Mouse (Mus musculus) frontal cortex, adult 2 months (tissue): ENCODE measurements at regions not wholly inside any gene's neighbourhood (a gene's known extent, or its start where the extent isn't known, plus 50 kb on each side); places are given as distances from the start of the nearest gene placed in this dataset.

ENCODE experiments used
- DNase-seq, 2 experiments: peaks; one replicate each; pipeline ENCODE4 v3.0.0; 2022; ENCODE audit warnings: low spot score in 1 of 2; ENCODE audit errors: extremely low spot score in 1 of 2

DNA sequence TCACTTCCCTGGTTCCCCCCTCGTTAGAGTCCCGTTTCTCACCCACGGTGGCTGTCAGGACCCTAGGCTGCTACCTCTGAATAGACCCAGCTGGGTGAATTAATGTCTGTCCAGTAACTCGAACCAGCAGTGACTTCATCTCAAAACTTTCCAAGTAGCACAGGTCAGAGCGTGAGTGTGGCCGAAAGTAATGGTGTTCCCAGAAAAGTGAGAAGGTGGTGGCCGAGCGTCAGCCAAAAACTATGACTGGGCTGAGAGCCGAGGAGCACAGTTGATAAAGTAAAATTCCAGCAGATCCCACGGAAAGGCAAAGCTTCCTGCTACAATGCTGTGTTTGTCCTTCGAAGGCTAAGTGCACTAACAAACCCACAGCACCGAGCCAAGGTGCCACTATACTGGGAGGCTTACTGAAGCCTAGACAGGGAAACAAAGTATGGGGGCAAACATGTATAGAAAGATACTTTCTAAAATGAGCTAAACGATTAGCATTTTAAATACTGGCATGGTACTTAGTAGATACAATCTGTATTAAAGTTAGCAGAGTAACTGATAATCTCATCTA is 413.7 kb upstream of the Mgmt start:
- DNase-seq = no peak

DNA sequence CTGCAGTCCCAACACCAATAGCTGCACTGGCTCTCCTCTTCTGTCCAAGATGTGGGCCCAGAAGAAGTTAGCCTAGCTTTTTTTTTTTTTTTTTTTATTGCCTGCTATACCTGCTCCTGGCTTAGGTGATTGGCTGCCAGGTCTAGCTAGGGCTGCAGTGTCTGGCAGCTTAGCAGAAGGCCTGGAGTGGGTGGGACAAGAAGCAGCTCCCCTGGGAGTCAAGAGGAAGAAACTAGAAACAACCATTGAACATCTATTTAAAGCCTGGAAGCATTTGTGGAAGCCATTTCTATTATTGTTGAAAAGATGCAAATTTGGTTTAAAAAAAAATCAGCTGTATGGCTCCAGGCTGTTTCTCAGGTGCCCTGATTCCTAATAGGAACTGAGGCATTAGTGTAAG is 411.2 kb upstream of the Mgmt start:
- no peak for DNase-seq

DNA sequence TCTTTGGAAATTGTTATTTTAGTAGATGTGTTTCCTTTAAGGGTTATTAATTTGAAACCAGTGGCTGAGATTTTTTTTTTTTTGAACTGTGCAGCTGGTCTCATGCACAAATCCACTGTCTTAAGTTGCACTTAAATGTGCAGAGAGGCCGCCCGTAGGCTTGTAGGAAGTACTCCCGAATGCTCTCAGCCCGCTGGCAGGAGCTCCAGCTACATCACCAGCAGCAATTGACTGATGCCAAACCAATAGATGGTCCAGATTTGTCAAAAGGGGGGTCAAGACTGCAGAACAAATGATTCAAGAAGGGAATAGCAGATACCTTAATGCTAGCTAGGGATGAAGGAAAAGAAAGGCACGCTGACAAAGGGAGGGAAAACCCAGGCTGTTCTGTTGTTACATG is 406.9 kb upstream of the Mgmt start:
- DNase-seq = no peak

DNA sequence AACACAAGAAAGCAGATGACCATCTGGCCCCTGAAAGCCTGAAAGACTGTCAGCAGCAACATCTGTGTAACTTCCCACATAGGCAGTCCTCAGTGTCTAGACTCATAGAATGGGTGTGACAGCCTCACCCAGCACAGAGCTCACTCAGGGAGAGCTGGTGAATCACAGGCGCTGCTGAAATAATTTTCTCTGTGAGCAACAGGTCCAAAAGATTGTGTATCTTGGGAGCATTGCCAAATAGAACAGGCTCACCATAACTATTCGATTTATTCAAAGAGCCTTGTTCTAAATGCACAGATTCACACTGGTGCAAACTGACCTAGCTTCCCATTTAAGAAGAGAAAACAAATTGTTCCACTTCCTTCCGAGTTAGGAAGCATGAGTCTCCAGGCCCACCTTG is 399.6 kb upstream of the Mgmt start:
- peak in 1 of 2 experiments; percentile 4 for DNase-seq

DNA sequence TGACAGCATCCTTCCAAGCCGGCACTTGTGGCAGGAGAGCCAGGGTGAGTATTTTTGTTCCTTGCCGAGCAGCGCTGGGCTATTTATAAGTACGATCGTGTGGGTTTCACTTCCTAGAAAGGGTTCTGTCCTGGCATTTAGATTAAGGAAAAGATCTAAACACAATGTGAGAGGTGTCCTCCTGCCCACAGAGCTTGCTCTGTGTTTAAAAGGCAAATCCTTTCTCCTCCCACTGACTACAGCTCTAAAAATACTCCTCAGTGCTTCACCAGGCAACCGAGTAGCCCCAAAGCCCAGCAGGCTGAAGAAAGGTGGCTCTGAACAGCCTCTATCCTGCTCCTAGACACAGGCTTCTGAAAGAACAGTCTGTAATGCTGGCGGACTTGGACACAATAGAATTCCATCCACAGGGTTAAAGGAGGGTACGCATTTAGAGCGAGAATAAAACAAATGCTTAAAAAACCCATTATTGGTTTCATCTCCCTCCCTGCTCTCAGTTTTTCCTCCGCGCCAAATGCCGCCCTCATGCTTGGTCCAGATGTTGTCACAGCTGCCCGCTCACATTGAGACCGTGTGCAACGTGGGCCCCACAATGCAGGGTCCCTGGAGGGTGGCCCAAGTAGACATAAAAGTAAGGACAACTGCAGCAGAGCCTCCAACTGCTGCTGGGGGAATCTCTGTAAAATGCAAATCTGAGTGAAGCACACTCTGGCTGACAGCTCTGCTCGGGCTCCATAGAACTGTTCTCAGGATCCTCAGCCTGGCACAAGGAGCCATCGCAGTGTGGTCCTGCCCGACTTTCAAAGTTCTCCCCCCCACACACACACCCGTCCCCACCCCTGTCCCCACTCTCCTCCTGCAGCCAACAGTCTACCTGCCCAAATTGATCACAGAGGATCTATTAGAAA is 397.8 kb upstream of the Mgmt start:
- peak; percentile 41 to 56 for DNase-seq

DNA sequence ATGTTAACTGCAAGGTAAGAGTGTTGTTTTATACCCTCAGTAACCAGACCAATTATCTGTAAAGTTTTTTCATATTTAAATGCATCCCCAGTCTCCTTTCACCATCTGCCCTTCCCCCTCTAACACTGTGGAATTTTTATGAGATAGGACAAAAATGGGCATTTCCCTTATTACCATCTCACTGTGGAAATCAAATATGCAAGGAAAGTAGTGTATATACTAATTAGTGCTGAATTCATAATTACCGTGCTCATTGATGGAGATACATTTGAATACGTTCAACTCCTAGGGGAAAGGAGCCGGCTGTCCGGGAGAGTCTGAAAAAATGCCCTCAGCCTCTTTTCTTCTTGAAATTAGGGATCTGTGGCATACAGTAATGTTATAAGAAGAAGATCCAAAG is 394.4 kb upstream of the Mgmt start:
- no peak for DNase-seq

DNA sequence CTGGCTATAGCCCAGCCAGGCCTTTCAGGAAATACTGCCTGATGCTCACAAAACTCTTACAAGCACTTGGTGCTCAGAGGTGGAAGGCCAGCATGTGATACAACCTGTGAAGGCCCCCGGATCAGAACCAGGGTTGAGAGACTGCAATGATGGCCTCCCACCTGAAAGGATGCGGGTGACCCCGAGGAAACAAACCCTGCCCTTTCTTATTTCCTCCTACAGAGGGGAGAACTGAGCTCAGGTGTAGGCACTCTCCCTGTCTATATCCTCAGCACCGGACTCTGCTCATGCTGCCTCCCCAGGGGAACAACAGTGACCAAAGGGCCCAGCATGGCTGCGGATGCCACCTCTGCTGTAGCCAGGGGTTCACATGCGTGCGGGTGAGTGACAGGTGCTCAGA is 393.3 kb upstream of the Mgmt start:
- DNase-seq = no peak

DNA sequence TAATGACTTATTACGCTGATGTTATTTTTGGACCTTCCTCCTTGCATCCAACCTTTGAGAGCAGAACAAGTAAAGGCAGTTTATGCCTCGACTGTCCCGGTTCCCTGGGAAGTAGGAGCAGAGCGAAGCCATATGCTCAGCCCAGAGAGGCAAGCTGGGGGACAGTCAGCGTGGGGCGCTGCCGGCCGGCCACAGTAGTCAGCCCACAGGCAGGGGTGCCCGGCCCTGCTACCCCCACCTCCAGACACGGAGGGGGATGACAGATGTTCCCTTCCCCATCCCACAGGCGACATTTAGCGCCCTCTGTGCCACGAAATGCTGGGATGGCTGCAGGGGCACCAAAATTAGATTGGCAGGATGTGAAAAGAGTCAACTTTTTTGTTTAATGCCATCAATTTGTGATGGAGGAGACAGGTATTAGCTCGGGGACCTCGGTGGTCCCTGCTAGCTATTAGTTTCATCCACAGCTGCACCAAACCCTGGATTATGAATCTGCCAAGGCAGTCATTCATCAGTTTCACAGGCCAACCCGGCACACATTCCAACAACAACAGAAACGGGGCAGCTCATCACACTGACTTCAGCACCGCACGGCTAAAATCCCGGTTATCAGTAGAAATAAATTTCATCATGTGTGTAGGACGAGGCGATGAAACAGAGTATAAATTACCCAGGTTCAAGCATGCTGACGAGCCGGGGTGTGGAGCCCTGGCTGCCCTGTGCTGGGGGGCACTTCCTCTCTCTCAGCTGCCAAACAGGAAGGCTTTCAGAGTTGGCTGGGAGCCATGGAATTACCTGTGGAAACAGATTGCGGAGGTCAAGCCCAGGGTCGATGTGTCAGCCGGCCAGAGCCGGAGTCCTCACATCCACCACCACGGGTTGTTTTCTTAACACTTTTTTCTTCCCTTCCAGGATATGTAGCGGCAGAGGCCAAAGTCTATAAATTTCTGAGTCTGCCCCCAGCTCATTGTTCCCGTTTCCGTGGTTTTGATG is 392.3 kb upstream of the Mgmt start:
- no peak for DNase-seq

DNA sequence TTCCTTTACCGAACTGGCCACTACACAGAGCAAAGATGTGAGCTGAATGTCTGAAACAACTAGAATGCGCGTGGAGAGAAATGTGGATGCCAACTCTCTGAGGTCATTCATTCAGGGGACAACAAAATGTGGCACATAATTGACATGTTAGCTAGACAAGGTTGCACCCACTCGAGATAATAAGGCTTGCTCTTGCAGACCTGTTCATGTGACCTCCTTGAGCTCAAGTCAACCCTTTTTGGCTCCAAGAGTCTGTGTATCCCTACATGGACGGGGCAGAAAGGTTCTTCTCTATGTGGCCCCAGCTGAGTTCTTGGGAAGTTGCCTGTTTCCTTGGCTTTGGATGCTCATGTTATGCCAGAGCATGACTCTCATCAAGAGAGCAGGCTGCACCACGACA is 383.0 kb upstream of the Mgmt start:
- no peak for DNase-seq

DNA sequence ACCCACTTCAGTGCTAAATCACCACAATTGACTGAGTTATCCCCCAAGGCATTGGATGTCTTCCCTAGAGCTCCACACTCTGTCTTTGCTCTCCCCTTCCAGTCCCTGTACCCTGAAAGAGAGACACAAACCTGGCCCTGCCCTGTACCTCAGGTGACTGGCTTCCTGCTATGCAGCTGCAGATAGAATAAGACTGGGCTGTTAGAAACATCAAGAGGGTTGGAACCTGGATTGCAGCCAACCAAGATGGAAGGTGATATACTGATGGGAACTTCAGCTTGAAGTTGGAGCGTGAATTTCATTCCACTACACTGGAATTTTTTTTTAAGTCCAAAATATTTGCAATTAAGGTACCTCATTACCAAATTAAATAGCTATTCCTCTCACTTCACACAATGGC is 379.0 kb upstream of the Mgmt start:
- DNase-seq = no peak

DNA sequence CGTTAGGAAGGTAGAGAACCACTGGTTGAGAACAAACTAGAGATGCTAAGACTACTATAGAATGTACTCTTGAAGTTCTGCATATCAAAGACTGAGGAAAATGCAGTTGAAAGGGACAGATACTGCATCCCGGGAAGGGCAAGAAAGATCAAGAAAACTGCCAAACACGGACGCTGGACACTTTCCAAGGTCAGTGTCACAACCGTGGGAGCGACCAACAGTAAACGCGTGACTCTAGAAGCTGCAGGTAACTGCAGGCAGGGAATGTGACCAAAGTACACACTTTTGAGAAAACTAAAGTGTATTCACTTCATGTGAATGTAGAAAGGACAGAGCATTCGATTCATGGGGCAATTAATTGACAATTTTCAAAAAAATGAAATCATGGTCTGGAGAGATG is 368.6 kb upstream of the Mgmt start:
- no peak for DNase-seq

DNA sequence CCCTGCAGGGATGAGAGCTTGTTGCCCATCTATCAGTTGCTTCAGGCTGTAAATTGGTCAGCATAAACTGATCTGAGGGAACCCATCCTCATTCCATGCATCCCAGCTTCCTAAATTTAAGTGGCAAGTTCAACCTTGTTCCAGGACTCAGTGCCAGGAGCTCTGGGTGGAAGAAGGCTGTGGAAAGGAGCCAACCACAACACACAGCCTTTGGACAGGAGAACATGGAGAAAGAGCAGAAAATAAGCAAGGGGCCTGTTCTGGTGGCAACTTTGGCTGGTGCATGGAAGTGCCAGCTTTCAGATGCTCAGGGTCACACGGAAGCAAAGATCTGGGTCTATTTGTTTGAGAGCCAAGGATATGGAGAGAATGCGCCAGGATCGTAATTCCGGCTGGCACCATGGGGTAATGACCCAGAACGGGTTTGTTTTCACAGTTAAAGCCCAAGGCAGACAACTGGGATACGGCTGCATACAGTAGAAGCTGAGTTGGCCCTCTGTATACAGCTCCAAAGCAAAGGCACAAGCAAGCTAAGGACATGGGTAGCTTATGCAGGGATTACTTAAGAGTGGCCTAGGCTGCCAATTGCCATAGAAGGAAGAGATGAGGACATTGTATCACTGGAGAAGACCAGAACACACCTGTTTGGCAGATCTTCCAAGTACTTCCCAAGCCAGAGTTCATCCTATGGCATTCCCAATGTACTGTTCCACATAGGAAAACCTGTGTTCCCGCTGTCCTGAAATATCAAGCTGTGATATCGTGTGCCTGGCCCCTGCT is 364.2 kb upstream of the Mgmt start:
- DNase-seq = no peak

DNA sequence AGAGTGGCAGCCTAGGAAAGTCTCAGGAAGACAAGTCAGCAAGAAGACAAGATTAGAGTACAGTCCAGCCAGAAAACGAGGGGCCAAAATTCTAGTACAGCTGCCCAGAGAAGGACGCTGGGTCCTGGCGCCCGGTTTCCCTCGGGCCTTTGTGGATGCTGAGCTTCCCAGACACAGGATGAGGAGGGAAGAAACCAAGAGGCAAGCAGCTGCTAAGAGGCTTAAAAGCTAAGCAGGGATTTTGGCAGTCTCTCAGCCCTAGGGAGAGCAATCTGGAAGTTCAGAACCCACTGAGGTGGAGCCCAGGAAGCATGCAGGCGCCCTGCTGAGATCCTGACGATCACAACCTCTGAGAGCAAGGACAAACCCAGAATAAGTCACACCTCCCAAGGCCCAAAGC is 363.1 kb upstream of the Mgmt start:
- DNase-seq = no peak

DNA sequence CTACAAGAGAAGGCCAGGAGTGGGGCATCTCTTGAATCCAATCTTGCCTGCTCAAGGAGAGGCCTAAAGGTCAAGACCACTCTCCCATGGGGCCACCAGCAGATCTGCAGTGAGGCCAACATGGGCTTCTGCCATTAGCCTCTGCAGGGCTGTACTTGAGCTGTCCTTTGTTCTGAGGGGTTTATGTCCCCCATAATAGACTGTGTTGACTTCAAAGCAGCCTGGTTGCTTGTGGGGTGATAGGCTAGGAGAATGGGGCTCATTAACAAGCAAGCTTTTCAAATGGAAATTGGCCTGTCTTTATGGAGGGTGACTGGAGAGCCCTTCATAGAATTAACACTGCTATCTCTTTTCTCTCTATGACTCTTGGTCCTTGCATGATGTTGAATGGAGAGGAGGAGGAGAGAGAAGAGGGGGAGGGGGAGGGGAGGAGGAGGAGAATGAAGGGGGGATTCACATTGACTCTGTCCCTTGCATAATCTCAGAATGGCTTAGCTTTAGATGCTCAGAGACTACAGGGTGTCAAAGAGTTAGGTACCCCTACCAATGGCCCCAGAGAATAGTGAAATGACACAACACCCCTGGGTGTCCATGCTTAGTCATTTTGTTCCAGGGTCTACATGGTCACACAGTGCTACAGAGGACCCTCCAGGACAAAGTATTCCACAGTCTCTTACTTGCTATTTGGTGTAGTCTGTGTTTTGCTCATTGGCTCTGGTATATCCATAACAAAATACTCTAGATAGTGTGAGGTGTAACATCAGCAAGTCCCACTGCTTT is 352.3 kb upstream of the Mgmt start:
- no peak for DNase-seq

DNA sequence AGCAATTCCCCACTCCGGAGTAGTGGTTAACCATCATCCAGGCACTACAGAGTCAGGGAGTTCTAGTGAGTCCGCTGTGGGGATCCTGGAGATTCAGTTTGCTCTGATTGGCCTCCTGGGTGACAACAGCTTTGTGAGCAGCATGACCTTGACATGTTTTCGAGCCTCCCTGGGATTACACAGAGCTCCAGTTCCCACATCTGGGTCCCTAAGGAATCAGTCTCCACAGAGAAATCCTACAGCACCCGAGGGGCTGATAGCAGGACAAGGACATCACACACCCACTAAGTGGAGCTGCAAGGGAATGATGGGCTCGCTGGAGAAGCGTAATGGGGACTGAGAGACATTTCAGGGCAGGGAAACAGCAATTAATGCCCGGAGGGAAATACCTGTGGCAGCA is 351.5 kb upstream of the Mgmt start:
- no peak for DNase-seq

DNA sequence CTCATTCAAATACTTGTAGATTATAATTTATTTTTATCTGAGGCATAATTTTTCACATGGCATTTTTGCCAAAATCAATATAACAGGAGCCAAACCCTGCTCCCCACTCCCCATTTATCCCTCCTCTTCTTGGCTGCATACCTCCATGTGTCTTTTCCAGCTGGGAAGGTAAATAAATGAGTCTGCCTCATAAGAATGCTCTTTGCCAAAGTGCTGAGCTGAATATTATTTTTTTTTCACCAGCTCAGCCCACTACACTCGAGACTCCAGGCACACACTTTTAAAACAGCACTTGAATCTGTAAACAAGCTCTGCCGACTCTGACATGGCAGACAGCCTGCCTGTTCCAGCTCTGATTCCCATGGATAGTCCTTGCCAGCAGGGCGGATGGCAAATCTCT is 346.6 kb upstream of the Mgmt start:
- DNase-seq = no peak

DNA sequence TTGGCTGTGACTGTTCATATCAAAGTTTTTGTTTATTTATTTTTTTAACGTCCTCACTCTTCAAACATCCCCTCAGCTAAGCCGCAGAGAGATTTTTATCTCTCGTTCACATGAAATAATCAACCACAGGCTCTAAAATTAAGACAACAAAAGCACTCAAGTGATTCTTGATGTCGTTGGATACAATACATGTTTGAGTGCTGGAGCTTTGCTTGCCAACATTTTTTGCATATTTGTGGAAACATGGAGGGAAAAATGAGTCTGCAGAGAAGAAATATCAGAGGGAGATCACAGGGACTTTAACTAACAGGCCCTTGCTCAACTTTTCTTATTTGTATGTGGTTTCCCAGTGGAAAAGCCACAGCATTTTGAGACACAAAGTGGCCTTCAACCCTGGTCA is 338.0 kb upstream of the Mgmt start:
- DNase-seq = no peak

DNA sequence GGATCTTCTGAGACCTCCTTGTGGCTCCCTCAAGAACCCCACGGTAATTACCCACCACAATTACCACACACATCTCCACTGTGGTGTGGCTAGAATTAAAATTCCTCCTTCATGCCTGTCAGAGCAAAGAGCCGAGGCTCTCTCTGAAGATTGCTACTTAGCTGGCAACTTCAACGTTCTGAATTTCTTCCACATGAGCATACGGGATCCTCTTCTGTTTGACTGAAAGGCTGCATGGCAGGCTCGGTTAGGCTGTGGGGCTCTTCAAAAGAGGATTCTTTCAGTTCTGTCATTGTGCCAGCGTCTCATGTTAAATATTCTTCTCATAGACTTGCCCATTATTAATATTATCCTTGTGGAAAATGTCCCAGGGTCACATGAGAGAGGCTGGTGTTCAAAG is 334.9 kb upstream of the Mgmt start:
- no peak for DNase-seq

DNA sequence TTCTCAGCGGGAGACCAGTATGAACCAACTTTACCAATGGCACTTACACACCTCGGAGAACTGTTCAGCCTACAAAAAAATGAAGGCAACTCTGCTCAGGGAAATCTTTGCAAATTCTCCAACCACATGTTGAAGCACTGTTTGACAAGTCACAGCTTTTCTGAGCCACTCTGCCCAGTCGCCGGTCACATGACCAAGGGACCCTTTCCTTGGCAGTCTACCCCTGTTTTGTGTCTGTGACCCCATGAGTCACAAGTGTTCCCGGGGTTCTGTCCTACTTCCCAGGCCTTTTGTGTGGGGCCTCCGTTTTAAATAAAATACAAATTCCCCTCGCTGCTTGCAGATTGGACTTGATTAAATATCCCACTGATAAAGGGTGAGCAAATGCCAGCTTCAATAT is 323.5 kb upstream of the Mgmt start:
- DNase-seq = no peak

DNA sequence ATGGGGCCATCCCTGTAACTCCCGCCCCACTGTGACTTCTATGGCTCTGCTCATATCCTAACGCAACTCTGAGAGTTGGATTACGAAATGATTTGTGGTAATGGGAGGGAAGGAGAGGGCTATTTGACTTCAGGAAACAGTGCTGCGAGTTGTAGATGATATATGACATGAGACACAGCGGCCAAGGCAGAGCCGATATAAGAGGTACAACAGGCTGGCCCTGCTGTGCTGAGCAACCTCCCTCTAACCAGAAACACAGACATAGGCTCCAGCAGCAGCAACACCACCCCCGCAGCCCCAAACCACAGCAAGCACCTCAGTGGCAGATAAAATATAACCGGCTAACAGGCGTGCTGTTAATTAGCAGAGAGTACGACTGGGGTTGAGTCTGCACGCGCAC is 312.5 kb upstream of the Mgmt start:
- peak in 1 of 2 experiments; percentile 8 for DNase-seq
